Mouse (Mus musculus) layer of hippocampus, postnatal 14 days (tissue): ENCODE data around the gene Kif1bp. TPM values are rescaled to one million over a fixed set of nuclear protein-coding genes. Genes with fewer than 3 reads are reported as not detected.

Experiments used
- DNase-seq, 2 experiments: peaks; one replicate each; pipeline ENCODE4 v3.0.0; 2021 to 2022; ENCODE audit warnings: low spot score in 2 of 2, mixed read lengths in 1 of 2
- total RNA-seq, 2 experiments: library from RNA; stranded (reverse); gene quantifications; 2 replicates each; pipeline ENCODE4 v1.2.3; 2021

The Kif1bp gene
- total RNA-seq, 2 experiments from 2014 or later = 184 to 187 TPM

DNA sequence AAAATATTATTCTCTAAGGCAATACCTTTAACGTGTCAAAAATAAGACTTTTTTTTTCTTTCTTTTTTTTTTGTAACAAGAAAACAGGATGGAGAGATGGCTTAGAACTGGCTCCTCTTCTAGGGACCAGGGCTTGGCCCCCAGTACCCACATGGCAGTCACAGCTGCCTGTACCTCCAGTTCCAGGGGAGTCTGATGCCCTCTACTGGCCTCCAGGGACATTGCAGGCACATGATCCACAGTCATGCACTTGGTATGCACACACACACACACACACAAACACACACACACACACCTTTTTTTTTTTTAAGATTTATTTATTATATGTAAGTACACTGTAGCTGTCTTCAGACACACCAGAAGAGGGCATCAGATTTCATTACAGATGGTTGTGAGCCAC lies 20.5 kb downstream of the Kif1bp start:
- DNase-seq = no peak

- no peak for DNase-seq
Measured at GRCm38 (mm10) chr10:62556558-62556901, 21.7 kb downstream of the Kif1bp start.

DNA sequence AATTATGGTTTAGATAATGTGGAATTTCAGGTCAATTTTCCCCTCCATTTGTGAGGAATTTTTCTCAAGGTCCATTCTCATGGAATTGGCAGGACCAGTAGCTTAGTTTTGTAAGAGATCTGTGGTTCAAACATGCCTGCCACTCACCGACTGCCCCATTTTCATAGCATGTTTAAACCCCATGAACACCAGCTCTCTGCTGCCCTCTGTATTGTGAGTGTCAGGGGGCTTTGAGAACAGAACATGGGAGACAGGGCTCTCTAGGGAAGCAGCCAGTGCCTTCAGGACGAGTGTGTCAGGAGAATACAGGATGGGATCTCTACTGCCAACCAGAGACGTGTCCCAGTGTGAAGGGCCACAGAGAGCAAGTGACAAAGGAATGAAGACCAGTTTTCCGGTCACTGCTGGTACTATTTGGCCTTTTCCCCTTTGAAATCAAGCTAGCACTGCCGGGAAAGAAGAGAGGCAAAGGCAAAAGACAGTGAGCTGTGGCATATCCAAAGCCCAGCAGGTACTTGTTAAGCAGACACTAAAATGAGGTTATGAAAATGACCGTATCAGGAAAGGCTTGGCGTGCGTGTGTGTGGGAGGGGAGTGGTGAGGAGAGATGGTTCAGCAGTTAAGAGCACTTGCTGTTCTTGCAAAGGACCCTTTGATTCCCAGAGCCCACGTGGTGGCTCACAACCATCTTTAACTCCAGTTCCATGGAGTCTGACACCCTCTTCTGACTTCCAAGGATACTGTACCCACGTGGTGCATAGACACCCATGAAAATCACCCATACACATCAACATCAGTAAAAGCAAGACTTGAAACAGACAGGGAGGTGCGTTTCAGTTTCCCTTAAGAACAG lies 22.3 kb downstream of the Kif1bp start:
- no peak for DNase-seq

GRCm38 (mm10) chr10:62553611-62554091 lies 24.6 kb downstream of the Kif1bp start:
- DNase-seq = no peak

DNA sequence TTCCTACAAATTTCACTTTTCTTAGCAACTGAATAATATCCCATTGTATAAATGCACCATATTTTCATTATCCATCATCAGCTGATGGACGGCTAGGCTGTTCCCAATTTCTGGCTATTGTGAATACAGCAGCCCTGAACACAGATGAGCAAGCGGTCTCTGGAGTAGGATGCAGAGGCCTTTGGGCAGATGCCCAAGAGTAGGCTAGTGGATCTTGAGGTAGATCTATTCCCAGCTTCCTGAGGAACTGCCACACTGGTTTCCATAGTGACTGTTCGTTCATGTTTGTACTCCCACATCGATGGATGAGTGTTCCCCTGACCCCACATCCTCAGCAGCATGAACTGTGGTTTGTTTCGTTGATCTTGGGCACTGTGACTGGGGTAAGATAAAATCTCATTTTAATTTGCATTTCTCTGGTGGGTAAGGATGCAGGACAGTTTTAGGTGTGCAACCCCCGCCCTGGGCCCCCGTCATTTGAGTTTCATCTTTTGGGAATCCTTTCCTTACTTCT lies 27.4 kb downstream of the Kif1bp start:
- no peak for DNase-seq

- DNase-seq = peak; percentile 50 to 60
Measured at GRCm38 (mm10) chr10:62549523-62550166, 28.6 kb downstream of the Kif1bp start.

DNA sequence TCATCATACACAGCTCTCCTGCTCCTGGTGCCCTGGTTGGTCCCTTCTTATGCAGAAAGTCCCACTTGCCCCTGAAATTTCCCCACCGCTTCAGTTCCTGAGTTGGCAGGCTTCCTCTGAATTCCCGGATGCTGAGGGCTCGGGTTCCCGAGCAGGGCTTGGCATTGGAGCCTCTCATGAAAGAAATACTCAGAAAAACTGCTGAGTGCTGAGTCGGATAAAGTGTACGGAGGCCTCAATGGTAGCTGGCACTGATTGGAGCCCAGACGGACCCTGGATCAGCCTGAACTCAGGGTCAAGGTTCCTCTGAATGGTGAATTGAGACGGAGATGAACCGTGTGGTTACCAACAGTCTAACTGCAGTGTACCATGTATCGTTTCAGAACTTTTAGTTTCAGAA lies 31.8 kb downstream of the Kif1bp start:
- no peak for DNase-seq

- DNase-seq = no peak
Measured at GRCm38 (mm10) chr10:62545759-62546158, 32.5 kb downstream of the Kif1bp start.

GRCm38 (mm10) chr10:62544316-62544715 lies 33.9 kb downstream of the Kif1bp start:
- no peak for DNase-seq

- DNase-seq = no peak
Measured at GRCm38 (mm10) chr10:62543399-62543808, 34.9 kb downstream of the Kif1bp start.

DNA sequence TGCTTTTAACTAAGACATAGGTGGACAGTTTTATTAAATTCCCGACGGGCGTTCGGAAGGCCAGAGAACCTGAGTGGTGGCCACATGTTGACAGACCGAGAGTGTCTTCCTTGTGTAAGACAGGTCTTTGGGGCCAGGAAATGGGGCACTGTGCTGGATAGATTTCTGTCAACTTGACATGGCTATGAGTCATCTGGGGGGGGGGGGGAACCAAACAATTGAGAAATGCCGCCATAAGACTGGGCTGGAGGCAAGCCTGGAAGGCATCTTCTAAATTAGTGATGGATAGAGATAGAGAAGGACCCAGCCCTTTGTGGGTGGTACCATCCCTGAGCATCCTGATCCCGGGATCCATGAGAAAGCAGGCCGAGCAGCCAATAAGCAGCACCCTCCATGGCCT lies 35.3 kb downstream of the Kif1bp start:
- DNase-seq = no peak

- DNase-seq = no peak
Measured at GRCm38 (mm10) chr10:62542507-62542906, 35.8 kb downstream of the Kif1bp start.

DNA sequence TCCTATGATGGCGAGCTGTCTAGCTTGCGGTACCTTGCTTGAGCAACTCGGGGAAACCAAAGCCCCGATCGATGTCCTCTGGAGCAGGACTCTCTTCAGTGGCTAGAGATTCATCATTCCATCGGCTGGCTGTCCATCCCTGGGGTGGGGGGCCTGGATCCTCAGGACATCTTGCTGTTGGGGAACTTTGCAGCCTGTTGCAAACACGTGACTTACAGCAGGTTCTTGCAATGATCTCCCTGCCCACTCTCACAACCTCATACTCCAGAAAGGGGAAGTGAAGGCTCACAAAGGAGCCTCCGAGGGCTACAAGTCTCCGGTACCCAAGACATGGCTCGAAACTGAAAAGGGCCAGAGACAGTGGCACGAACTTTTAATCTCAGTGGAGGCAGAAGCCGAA lies 36.8 kb downstream of the Kif1bp start:
- DNase-seq = no peak

- no peak for DNase-seq
Measured at GRCm38 (mm10) chr10:62540800-62541199, 37.5 kb downstream of the Kif1bp start.

DNA sequence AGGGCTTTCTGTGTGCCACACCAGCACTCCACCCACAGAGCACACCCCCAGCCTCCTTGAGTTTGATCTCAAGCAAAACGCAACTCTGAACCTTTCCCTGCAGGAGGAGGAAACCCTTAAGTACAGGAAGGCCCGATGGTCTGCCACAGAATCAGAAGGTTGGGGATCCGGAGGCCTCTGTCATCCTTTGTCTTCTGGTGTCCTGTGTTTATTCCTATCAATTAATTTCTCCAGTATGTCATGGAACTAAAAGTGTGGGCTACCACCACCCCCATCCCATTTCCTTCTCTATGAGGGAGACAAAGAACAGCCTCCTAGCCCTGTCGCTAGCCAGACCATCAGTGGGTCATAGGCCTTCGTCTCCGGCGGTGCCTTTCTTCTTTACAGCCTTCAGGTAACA lies 43.7 kb downstream of the Kif1bp start:
- DNase-seq = no peak

GRCm38 (mm10) chr10:62532832-62533231 lies 45.4 kb downstream of the Kif1bp start:
- no peak for DNase-seq

DNA sequence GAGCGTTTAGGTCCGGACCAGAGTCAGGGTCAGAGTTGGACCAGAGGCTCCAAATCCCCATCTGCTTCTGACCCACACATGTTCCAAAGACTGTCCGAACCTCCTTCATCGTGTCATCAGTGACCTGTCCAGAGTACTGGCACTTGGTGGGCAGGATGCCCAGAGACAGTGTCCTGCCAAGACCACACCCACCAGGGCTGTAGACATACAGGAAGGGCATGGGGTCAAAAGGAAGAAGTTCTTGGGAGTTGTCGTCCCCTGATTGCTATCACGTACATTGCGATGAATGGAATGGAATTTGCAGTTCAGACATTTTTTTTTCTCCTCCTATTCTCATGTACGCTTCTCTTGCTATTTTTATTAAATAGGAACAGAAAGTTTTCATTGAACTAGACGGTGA lies 48.1 kb downstream of the Kif1bp start:
- no peak for DNase-seq

- DNase-seq = no peak
Measured at GRCm38 (mm10) chr10:62527351-62527750, 50.9 kb downstream of the Kif1bp start, which contains the start of gene Srgn. TSS of gene Srgn (minus strand) at chr10:62527451.

GRCm38 (mm10) chr10:62522346-62522950 lies 55.8 kb downstream of the Kif1bp start:
- no peak for DNase-seq

DNA sequence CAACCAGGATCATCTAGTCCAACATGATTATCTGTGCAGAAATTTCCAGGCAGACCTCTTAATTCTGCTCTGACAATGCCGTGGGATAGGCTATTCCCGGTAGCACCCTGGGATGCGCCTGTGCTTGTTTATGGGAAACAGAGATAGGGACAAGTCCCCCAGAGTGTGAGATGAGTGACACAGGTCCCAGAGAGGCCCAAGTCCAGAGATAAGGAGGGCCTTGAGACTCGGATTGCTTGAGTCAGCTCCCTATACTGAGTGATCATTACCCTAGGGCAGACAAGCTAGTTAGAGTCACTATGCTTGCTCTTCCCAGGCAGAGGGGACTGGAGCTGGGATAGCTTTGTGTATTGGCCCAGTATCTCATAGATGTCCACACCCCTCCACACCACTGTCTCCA lies 56.5 kb downstream of the Kif1bp start:
- DNase-seq = no peak

GRCm38 (mm10) chr10:62520911-62521310 lies 57.3 kb downstream of the Kif1bp start:
- DNase-seq = no peak

DNA sequence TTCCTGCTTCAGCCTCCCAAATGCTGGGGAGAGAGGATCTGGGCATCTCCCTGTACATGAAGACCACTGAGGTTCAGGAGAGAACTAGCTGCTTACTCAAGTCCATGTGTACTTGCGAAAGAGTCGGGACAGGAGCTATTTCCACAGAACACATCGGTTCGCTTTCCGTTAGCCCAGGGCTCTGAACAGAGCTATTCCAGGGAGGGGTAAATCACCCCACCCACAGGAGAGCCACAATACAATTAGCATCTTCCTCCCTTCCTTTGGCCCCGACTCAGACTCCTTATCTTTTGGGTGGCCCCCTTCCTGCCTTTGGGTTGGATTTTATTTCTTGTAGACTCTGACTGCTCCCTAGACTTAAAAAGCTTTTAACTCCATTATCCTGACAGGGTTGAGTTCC lies 60.7 kb downstream of the Kif1bp start:
- DNase-seq = no peak
